Comparison of ENCODE assay signal across 11 mouse cellular contexts in the genomic region with DNA sequence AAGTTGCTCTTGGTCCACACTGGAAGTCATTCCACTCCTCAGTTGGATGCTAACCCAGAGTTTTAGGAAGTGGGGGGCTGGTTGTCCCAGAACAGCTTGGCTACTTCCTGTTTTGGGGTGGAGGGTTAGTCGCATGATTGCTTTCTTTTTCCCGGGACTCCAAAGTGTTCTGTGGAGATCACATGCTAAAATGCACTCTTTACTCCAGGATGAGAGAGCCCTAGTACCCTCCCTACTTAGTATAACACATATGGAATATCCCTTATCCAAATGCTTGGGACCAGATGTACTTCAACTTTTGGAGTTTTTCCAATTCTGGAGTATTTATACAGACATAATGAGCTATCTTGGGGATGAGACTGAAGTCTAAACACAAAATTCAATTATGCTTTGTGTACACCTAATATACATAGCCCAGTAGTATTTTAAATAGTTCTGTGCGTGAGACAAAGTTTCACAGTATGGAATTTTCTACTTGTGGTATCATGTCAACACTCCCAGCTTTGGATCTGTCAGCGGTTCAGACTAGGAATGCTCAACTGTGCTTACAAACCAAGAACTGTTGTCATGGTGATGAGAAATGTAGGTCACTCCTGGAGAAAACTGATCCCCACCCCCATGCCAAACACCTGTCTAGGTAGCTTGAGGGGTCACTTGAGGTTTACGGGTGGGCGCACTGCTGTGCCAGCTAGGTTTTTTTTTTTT.
DNase-seq lines count a peak whose midpoint lies in the region; ATAC-seq and TF ChIP-seq lines count a peak whose summit lies in the region.
"Had no signal": no experiment of that assay in that cellular context is flagged by ENCODE, and none has a peak within 500 bp of the region (broad histone marks: within the 10 kb centered on the region; RNA-seq: fewer than 3 reads in every experiment).

No protein-coding gene starts in this region.

- peak; percentile 55 to 83 for DNase-seq in heart, adult 18-20 months
- no peak for DNase-seq in midbrain, embryonic 14.5 days
- DNase-seq in heart, postnatal 0 days (ENCODE audit: low spot score), result peak; percentile 51
- no peak for DNase-seq in ovary, postnatal 10 days (ENCODE audit: low spot score)
- no peak for DNase-seq in MN1 (ENCODE audit: low spot score)
- no peak for DNase-seq in layer of hippocampus, adult 11-12 months (ENCODE audit: low spot score)

- H3K4me3 ChIP-seq in heart, embryonic 12.5 days, result no peak overlapping the region
- no peak overlapping the region for H3K4me3 ChIP-seq in midbrain, embryonic 16.5 days (ENCODE audit: low read depth, low read length)
- no peak overlapping the region for H3K4me3 ChIP-seq in midbrain, embryonic 14.5 days (replicated peaks; ENCODE audit: low read depth, low read length)
- no peak overlapping the region for H3K4me3 ChIP-seq in heart, postnatal 0 days (ENCODE audit: low read depth, low read length)
- H3K4me3 ChIP-seq: limb, embryonic 12.5 days had no signal

- H3K9ac ChIP-seq in heart, embryonic 12.5 days, result no peak overlapping the region
- H3K9ac ChIP-seq in midbrain, embryonic 16.5 days (ENCODE audit: low read depth, low read length), result no peak overlapping the region
- H3K9ac ChIP-seq in midbrain, embryonic 14.5 days (replicated peaks; ENCODE audit: low read length), result no peak overlapping the region
- no peak overlapping the region for H3K9ac ChIP-seq in heart, postnatal 0 days (replicated peaks; ENCODE audit: low read depth, low read length)
- H3K9ac ChIP-seq: limb, embryonic 12.5 days had no signal

- no peaks in the 10 kb centered on the region for H3K36me3 ChIP-seq in heart, embryonic 12.5 days
- no peaks in the 10 kb centered on the region for H3K36me3 ChIP-seq in midbrain, embryonic 16.5 days (ENCODE audit: control insufficient read depth, insufficient read depth, low read length)
- H3K36me3 ChIP-seq in midbrain, embryonic 14.5 days (ENCODE audit: control insufficient read depth, insufficient read depth, low read length), result no peaks in the 10 kb centered on the region
- H3K36me3 ChIP-seq in heart, postnatal 0 days (replicated peaks; ENCODE audit: control insufficient read depth, insufficient read depth, low read length), result no peaks in the 10 kb centered on the region
- H3K36me3 ChIP-seq: limb, embryonic 12.5 days had no signal

- WGBS in heart, embryonic 12.5 days, result 48% methylated on average over 6 of the region's 6 CpGs
- WGBS in midbrain, embryonic 16.5 days, result 76% methylated on average over 6 of the region's 6 CpGs
- 78% methylated on average over 6 of the region's 6 CpGs for WGBS in midbrain, embryonic 14.5 days
- WGBS in heart, postnatal 0 days, result 45% methylated on average over 6 of the region's 6 CpGs

- no peaks in the 10 kb centered on the region for H3K9me3 ChIP-seq in heart, embryonic 12.5 days (replicated peaks)
- H3K9me3 ChIP-seq in midbrain, embryonic 16.5 days (replicated peaks; ENCODE audit: control insufficient read depth, low read length, poor library complexity, severe bottlenecking), result no peaks in the 10 kb centered on the region
- H3K9me3 ChIP-seq in midbrain, embryonic 14.5 days (ENCODE audit: control insufficient read depth, low read length), result no peaks in the 10 kb centered on the region
- no peaks in the 10 kb centered on the region for H3K9me3 ChIP-seq in heart, postnatal 0 days (replicated peaks; ENCODE audit: control insufficient read depth, low read length)
- H3K9me3 ChIP-seq: limb, embryonic 12.5 days had no signal

- TF ChIP-seq EP300 in heart, postnatal 0 days (IDR thresholded peaks at IDR 0.05; ENCODE audit: low read depth), result no peak

- H3K4me1 ChIP-seq in heart, embryonic 12.5 days (replicated peaks), result peaks cover 31% of the 10 kb centered on the region
- H3K4me1 ChIP-seq in midbrain, embryonic 16.5 days (ENCODE audit: control insufficient read depth, insufficient read depth, low read length), result no peaks in the 10 kb centered on the region
- no peaks in the 10 kb centered on the region for H3K4me1 ChIP-seq in midbrain, embryonic 14.5 days (ENCODE audit: control insufficient read depth, insufficient read depth, low read length)
- H3K4me1 ChIP-seq in heart, postnatal 0 days (ENCODE audit: control insufficient read depth, insufficient read depth), result peaks cover 24% of the 10 kb centered on the region

- H3K4me2 ChIP-seq in heart, embryonic 12.5 days, result no peak overlapping the region
- H3K4me2 ChIP-seq in midbrain, embryonic 16.5 days (ENCODE audit: low read length), result no peak overlapping the region
- H3K4me2 ChIP-seq in midbrain, embryonic 14.5 days (ENCODE audit: low read length), result no peak overlapping the region
- no peak overlapping the region for H3K4me2 ChIP-seq in heart, postnatal 0 days (ENCODE audit: low read depth, low read length)
- H3K4me2 ChIP-seq: limb, embryonic 12.5 days; midbrain, embryonic 11.5 days had no signal

- no peaks in the 10 kb centered on the region for H3K27me3 ChIP-seq in heart, embryonic 12.5 days (replicated peaks)
- no peaks in the 10 kb centered on the region for H3K27me3 ChIP-seq in midbrain, embryonic 16.5 days (ENCODE audit: control insufficient read depth, insufficient read depth, low read depth, low read length)
- no peaks in the 10 kb centered on the region for H3K27me3 ChIP-seq in midbrain, embryonic 14.5 days (ENCODE audit: control insufficient read depth, insufficient read depth, low read length)
- no peaks in the 10 kb centered on the region for H3K27me3 ChIP-seq in heart, postnatal 0 days (ENCODE audit: control insufficient read depth, insufficient read depth, low read length)
- H3K27me3 ChIP-seq: CH12.LX; limb, embryonic 12.5 days had no signal

- no peak overlapping the region for H3K27ac ChIP-seq in heart, embryonic 12.5 days (ENCODE audit: poor library complexity, severe bottlenecking)
- no peak overlapping the region for H3K27ac ChIP-seq in midbrain, embryonic 16.5 days (ENCODE audit: low read length)
- H3K27ac ChIP-seq in midbrain, embryonic 14.5 days (replicated peaks; ENCODE audit: low read depth, low read length), result no peak overlapping the region
- 0 out of 2 replicates have a peak overlapping the region, but pooled peaks have one; percentile 44 for H3K27ac ChIP-seq in heart, postnatal 0 days (ENCODE audit: low read depth)
- H3K27ac ChIP-seq: limb, embryonic 12.5 days had no signal

- no peak for TF ChIP-seq CTCF in heart, postnatal 0 days (IDR thresholded peaks at IDR 0.05; ENCODE audit: low read depth)

- ATAC-seq in heart, embryonic 12.5 days (ENCODE audit: insufficient number of reproducible peaks, low FRiP score), result no peak
- ATAC-seq in midbrain, embryonic 16.5 days, result 0 out of 2 replicates have a peak, but pooled peaks have one; percentile 54
- ATAC-seq in midbrain, embryonic 14.5 days (ENCODE audit: low FRiP score, low TSS enrichment), result no peak
- ATAC-seq in heart, postnatal 0 days (ENCODE audit: insufficient read depth, low read depth), result peak; percentile 22; the same call in 1 of the 2 replicates

Comparison
In these comparisons a context has a peak if more than half of its experiments do, and no peak if none do; other contexts are left out.
1. ATAC-seq: peak in midbrain, embryonic 16.5 days (single experiment) and heart, postnatal 0 days (single experiment); none in heart, embryonic 12.5 days (single experiment) and midbrain, embryonic 14.5 days (single experiment).
2. DNase-seq: peak in heart, adult 18-20 months (2 of 2) and heart, postnatal 0 days (single experiment); none in midbrain, embryonic 14.5 days (single experiment), ovary, postnatal 10 days (single experiment), MN1 (single experiment) and layer of hippocampus, adult 11-12 months (single experiment).